Mouse (Mus musculus) lung, postnatal 14 days (tissue): ENCODE data around the gene Gm10666.
"Not testable (repeated sequence)": the region's sequence is repeated elsewhere in the genome, so short reads cannot be mapped to it uniquely, and the experiment has no call there.

Source experiments
- DNase-seq: peaks from one replicate; pipeline ENCODE4 v3.0.0; 2021

Gm10666 gene

DNA sequence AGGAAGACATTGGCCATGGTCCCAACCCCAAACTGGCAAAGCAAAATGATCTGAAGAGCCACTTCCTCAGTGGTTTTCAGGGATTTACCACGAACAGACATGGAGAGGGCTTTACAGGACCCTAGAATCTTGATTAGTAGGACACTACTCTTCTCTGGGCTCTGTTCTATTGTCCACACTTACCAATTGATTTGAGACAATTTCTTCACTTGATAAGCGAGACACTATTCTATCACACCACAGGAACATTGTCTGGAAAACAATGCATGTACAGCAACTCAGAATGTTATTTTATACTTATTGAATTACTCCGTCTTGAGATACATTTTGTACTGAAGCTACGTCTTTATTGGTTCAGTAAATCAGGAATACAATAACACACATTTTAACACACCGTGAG lies at the start of gene Gm10666:
Gene Gm10666, minus strand, starts transcription at position 101 of the 400 bp plus-strand sequence.
- DNase-seq, result not testable (repeated sequence)

DNA sequence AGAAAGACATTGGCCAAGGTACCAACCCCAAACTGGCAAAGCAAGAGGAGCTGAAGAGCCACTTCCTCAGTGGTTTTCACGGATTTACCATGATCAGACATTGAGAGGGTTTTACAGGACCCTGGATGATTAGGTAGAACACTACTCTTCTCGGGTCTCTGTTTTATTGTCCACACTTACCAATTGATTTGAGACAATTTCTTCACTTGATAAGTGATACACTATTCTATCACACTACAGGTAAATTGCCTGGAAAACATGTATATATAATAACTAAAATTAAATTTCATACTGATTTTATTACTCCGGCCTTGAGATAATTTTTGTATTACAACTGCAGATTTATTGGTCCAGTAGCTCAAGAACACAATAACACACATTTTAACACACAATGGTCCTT lies 29.4 kb upstream of the Gm10666 start, which contains the start of gene Vmn1r142:
Gene Vmn1r142, minus strand, starts transcription at position 101 of the 400 bp plus-strand sequence.
- DNase-seq, result not testable (repeated sequence)

DNA sequence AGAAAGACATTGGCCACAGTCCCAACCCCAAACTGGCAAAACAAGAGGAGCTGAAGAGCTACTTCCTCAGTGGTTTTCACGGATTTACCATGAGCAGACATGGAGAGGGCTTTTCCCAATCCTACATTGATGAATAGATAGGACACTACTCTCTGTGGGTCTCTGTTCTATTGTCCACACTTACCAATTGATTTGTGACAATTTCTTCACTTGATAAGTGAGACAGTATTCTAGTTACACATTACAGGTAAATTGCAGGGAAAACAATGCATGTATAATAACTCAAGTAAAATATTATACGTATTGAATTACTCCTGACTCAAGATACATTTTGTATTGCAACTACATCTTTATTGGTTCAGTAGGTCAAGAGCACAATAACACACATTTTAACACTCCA lies 16.4 kb downstream of the Gm10666 start, which contains the start of gene Gm16451:
Gene Gm16451, minus strand, starts transcription at position 101 of the 400 bp plus-strand sequence.
- DNase-seq, result not testable (repeated sequence)
